Mouse (Mus musculus) lung, adult 2 months (tissue): ENCODE measurements at regions not wholly inside any gene's neighbourhood (a gene's known extent, or its start where the extent isn't known, plus 50 kb on each side); places are given as distances from the start of the nearest gene placed in this dataset.

ENCODE experiments used
- CTCF ChIP-seq: fragments of 200-500 bp; IDR thresholded peaks from 2 replicates; pipeline ENCODE4 v1.5.1; 2011; ENCODE audit warnings: mild to moderate bottlenecking, low read length, control low read depth; ENCODE audit not compliant: insufficient read depth
- POLR2A ChIP-seq: fragments of 200-500 bp; IDR thresholded peaks from 2 replicates; pipeline ENCODE4 v1.6.1; 2011; ENCODE audit warnings: low read depth, mild to moderate bottlenecking, control low read depth, low read length, borderline replicate concordance; ENCODE audit errors: extremely low read depth

DNA sequence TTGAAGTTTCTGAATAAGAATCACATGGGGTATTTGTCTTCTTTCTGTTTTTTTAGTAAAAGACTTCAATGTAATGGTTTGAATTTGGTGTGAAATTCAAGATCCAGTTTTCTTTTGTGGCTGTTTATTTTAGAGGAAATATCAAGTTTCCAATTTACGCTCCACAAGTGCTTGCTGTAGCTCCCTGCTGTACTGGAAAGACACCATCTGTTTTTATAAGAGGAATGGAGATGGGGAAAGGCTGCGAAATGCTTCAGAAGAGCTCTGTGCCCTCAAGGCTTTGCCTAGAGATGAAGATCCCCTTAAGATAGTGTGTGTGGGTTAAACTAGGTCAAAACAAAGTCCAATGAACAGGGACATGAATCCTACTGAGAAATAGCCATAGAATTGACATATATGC, 618.5 kb upstream of the Klf6 start:
- TF ChIP-seq CTCF (no peak), POLR2A (no peak)
